Mouse (Mus musculus) brain, embryonic 14.5 days (tissue): ENCODE measurements at regions not wholly inside any gene's neighbourhood (a gene's known extent, or its start where the extent isn't known, plus 50 kb on each side); places are given as distances from the start of the nearest gene placed in this dataset.

Experiments
- CTCF ChIP-seq: fragments of 200-500 bp; IDR thresholded peaks from 2 replicates; pipeline ENCODE4 v1.5.1; 2012; ENCODE audit warnings: inconsistent platforms, mild to moderate bottlenecking, moderate library complexity, borderline replicate concordance; ENCODE audit not compliant: insufficient read depth, insufficient read length; ENCODE audit errors: extremely low read depth
- POLR2A ChIP-seq: fragments of 200-500 bp; IDR thresholded peaks from 2 replicates; pipeline ENCODE4 v1.6.1; 2012; ENCODE audit warnings: mild to moderate bottlenecking, inconsistent platforms, borderline replicate concordance; ENCODE audit not compliant: poor library complexity, insufficient read depth, insufficient read length, severe bottlenecking; ENCODE audit errors: extremely low read depth

DNA sequence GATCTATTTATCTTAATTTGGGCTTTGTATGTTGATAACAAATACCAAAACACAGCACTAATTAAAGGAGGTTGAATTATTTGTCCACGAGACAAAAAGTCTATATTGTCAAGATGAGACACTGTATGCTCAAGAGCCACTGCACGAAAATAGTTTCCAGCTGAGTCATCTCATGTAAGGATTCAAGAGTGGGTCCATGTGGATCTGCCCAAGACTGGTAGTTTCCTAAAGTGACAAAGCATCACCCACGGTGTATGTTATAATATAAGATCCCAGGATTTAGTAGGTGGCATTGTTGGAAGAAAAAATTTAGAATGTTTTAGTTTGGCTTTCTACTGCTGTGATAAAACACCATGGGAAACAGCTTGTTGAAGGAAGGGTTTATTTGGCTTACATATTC, 428.2 kb downstream of the Arl6ip6 start:
- no peak for TF ChIP-seq CTCF
- no peak for TF ChIP-seq POLR2A
